Mouse (Mus musculus) liver, adult 2 months (tissue): Measurements from ENCODE around the gene Tbl1x. TPM values are rescaled to one million over a fixed set of nuclear protein-coding genes. Genes with fewer than 3 reads are reported as not detected.
A peak's percentile ranks its signal among the peaks of the same experiment; 100 is the strongest.

ENCODE experiments used
- DNase-seq: peaks from one replicate; pipeline ENCODE4 v3.0.0-alpha.2; 2011; ENCODE audit warnings: low read depth, low spot score; ENCODE audit errors: extremely low read depth
- H3K27ac ChIP-seq: fragments of 200-500 bp; replicated peaks from 2 replicates; pipeline ENCODE4 v1.5.1; 2012; ENCODE audit warnings: low read depth, mild to moderate bottlenecking, control low read depth, inconsistent platforms, low read length; ENCODE audit not compliant: insufficient read depth
- H3K27me3 ChIP-seq: fragments of 200-500 bp; 2 replicates; pipeline ENCODE4 v1.6.1; 2012; ENCODE audit warnings: mild to moderate bottlenecking, moderate library complexity, low read length, inconsistent platforms; ENCODE audit not compliant: control insufficient read depth, insufficient read depth
- H3K36me3 ChIP-seq: fragments of 200-500 bp; 2 replicates; pipeline ENCODE4 v1.6.1; 2012; ENCODE audit warnings: low read length, inconsistent platforms; ENCODE audit not compliant: control insufficient read depth, insufficient read depth
- H3K4me1 ChIP-seq: fragments of 200-500 bp; 2 replicates; pipeline ENCODE4 v1.6.1; 2011; ENCODE audit warnings: low read length; ENCODE audit not compliant: control insufficient read depth, insufficient read depth
- H3K4me3 ChIP-seq: fragments of 200-500 bp; 2 replicates; pipeline ENCODE4 v1.5.1; 2011; ENCODE audit warnings: low read depth, mild to moderate bottlenecking, control low read depth, low read length, moderate library complexity; ENCODE audit not compliant: insufficient read depth
- H3K79me2 ChIP-seq: fragments of 200-500 bp; 2 replicates; pipeline ENCODE4 v1.6.1; 2012; ENCODE audit warnings: inconsistent platforms, mild to moderate bottlenecking, low read length, moderate library complexity; ENCODE audit not compliant: control insufficient read depth, insufficient read depth
- H3K9ac ChIP-seq: fragments of 200-500 bp; 2 replicates; pipeline ENCODE4 v1.6.1; 2012; ENCODE audit warnings: low read depth, mild to moderate bottlenecking, control low read depth, inconsistent platforms, low read length
- CTCF ChIP-seq: fragments of 200-500 bp; IDR thresholded peaks from 2 replicates; pipeline ENCODE4 v1.5.1; 2011; ENCODE audit warnings: low read depth, low read length, control low read depth
- POLR2A ChIP-seq: fragments of 200-500 bp; IDR thresholded peaks from 2 replicates; pipeline ENCODE4 v1.6.1; 2011; ENCODE audit warnings: low read length, control low read depth; ENCODE audit not compliant: insufficient read depth; ENCODE audit errors: extremely low read depth
- WGBS: fragments of 180-500 bp; shearing (Covaris S2); methylation state at CpG from one replicate; pipeline ENCODE4 v1.1.7; 2018; 5-methylcytosine and 5-hydroxymethylcytosine counted together
- polyA plus RNA-seq: library from polyadenylated mRNA; depleted of rRNA; stranded (reverse); fragments of >200 nt; gene quantifications from 2 replicates; pipeline ENCODE4 v1.2.3, GENCODE M21; 2012
- total RNA-seq: library from RNA; depleted of rRNA; stranded (reverse); fragments of >200 nt; gene quantifications from 2 replicates; pipeline ENCODE4 v1.2.3, GENCODE M21; 2014

The Tbl1x gene
- total and polyA plus RNA-seq, 2 experiments, result 10.2 to 16.2 TPM

- DNase-seq, result no peak
- H3K27ac ChIP-seq, result peak overlapping the region; percentile 89
- TF ChIP-seq CTCF (no peak), POLR2A (no peak)
- peaks cover 9% of the 10 kb centered on the region for H3K79me2 ChIP-seq
- H3K4me3 ChIP-seq, result peak overlapping the region; percentile 98
- H3K9ac ChIP-seq, result peak overlapping the region; percentile 97
- H3K36me3 ChIP-seq, result no peaks in the 10 kb centered on the region
- peaks cover 6% of the 10 kb centered on the region; the same call in 1 of the 2 replicates for H3K4me1 ChIP-seq
- H3K27me3 ChIP-seq, result no peaks in the 10 kb centered on the region
- under 1% methylated on average over 46 of the region's 55 CpGs for WGBS
Observed at GRCm38 (mm10) chrX:77511301-77511993, 634 bp downstream of the Tbl1x start.

DNA sequence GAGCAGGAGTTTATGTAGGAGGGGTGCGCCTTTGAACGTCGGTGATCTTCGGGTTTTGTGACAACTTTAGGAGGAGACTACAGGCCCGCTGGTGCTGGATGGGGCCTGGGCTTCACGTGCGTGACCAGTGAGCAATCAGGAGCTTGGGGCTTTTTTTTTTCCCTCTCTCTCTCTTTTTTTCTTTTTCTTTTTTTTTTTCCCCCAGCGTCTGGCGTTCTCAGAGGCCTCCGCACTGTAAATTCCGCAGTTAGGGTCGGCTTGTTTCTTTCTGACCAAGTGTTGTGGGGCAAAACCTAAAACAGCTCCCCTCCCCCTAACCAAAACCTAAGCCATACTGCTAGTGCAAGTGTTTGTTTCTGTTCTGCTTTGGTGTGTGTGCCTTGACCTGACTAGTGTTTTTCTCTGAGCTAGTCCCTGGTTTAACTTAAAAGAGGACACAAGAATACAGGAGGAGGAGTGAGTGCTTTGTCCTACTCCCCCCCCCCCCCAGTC lies 1.2 kb downstream of the Tbl1x start:
- Histone ChIP-seq H3K27me3 (no peaks in the 10 kb centered on the region), H3K9ac (peak overlapping the region; percentile 97), H3K36me3 (no peaks in the 10 kb centered on the region), H3K4me1 (peaks cover 9% of the 10 kb centered on the region; the same call in 1 of the 2 replicates), H3K4me3 (peak overlapping the region; percentile 98), H3K79me2 (peaks cover 9% of the 10 kb centered on the region), H3K27ac (peak overlapping the region; percentile 89)
- no peak for TF ChIP-seq CTCF
- TF ChIP-seq POLR2A, result no peak
- 3% methylated on average over 10 of the region's 12 CpGs for WGBS
- peak; percentile 27 for DNase-seq

GRCm38 (mm10) chrX:77517274-77518085 lies 6.7 kb downstream of the Tbl1x start:
- 15% methylated on average over 8 of the region's 8 CpGs for WGBS

DNA sequence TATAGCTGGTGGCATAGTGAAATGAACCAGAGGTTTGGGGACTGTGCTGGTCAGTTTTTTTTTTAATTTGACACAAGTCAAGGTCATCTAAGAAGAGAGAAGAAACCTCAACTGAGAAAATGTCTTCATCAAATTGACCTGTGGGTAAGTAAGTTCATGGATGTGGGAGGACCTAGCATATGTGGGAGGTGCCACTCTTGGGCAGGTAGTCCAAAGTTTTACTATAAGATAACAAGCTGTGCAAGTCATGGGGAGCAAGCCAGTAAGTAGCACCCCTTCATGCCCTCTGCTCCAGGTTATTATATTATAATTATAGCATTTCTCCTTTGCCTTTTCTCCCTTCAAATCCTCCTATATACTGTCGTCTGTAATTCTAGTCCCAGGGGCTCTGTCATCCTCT lies 8.1 kb downstream of the Tbl1x start:
- peaks cover 3% of the 10 kb centered on the region; the same call in 1 of the 2 replicates for H3K79me2 ChIP-seq
- 80% methylated on average over 1 of the region's 1 CpGs for WGBS
- TF ChIP-seq CTCF, result no peak
- no peak for TF ChIP-seq POLR2A
- DNase-seq, result no peak
- no peaks in the 10 kb centered on the region for H3K36me3 ChIP-seq
- no peaks in the 10 kb centered on the region for H3K27me3 ChIP-seq
- no peak overlapping the region for H3K27ac ChIP-seq
- no peak overlapping the region for H3K4me3 ChIP-seq
- H3K4me1 ChIP-seq, result peaks cover 13% of the 10 kb centered on the region
- no peak overlapping the region for H3K9ac ChIP-seq

More at GRCm38 (mm10) chrX:77517274-77518085, 6.7 kb downstream of the Tbl1x start:
- no peak overlapping the region for H3K27ac ChIP-seq
- no peak overlapping the region for H3K9ac ChIP-seq
- H3K4me1 ChIP-seq, result peaks cover 15% of the 10 kb centered on the region
- no peaks in the 10 kb centered on the region for H3K36me3 ChIP-seq
- H3K79me2 ChIP-seq, result peaks cover 3% of the 10 kb centered on the region; the same call in 1 of the 2 replicates
- TF ChIP-seq CTCF (no peak), POLR2A (no peak)
- H3K27me3 ChIP-seq, result no peaks in the 10 kb centered on the region
- peak; percentile 34 for DNase-seq
- H3K4me3 ChIP-seq, result no peak overlapping the region

- no peaks in the 10 kb centered on the region for H3K36me3 ChIP-seq
Observed at GRCm38 (mm10) chrX:77522842-77523375, 12.1 kb downstream of the Tbl1x start.

More at GRCm38 (mm10) chrX:77522842-77523375, 12.1 kb downstream of the Tbl1x start:
- Histone ChIP-seq H3K27ac (no peak overlapping the region), H3K79me2 (peaks cover 3% of the 10 kb centered on the region; the same call in 1 of the 2 replicates), H3K9ac (no peak overlapping the region), H3K27me3 (no peaks in the 10 kb centered on the region), H3K4me3 (no peak overlapping the region), H3K4me1 (peaks cover 6% of the 10 kb centered on the region)
- TF ChIP-seq CTCF (no peak), POLR2A (no peak)
- 26% methylated on average over 3 of the region's 3 CpGs for WGBS
- DNase-seq, result no peak
